Mouse (Mus musculus): ENCODE measurements around the gene Shisa5.

Shisa5 gene

GRCm38 (mm10) chr9:109038086-109038895 is at the start of gene Shisa5:
Gene Shisa5 (plus strand): TSS chr9:109038565.
- DNase-seq (ENCODE audit: low read depth, low spot score) = peak; percentile 88

- DNase-seq (ENCODE audit: low read depth, low spot score) = no peak
Observed at GRCm38 (mm10) chr9:108989802-108990461, 48.4 kb upstream of the Shisa5 start.

- no peak for DNase-seq (ENCODE audit: low read depth, low spot score)
Observed at GRCm38 (mm10) chr9:108990462-108990820, 47.9 kb upstream of the Shisa5 start.

GRCm38 (mm10) chr9:108991428-108992084 is 46.8 kb upstream of the Shisa5 start, which contains the start of gene Pfkfb4:
Gene Pfkfb4 (plus strand): TSS chr9:108991778.
- peak; percentile 100 for DNase-seq (ENCODE audit: low read depth, low spot score)

GRCm38 (mm10) chr9:108992085-108992469 is 46.3 kb upstream of the Shisa5 start:
- DNase-seq (ENCODE audit: low read depth, low spot score) = no peak

GRCm38 (mm10) chr9:108992620-108993361 is 45.6 kb upstream of the Shisa5 start:
- no peak for DNase-seq (ENCODE audit: low read depth, low spot score)

- no peak for DNase-seq (ENCODE audit: low read depth, low spot score)
Observed at GRCm38 (mm10) chr9:108996411-108996810, 42.0 kb upstream of the Shisa5 start.

GRCm38 (mm10) chr9:108998287-108999166 is 39.8 kb upstream of the Shisa5 start:
- DNase-seq (ENCODE audit: low read depth, low spot score) = peak; percentile 35

- no peak for DNase-seq (ENCODE audit: low read depth, low spot score)
Observed at GRCm38 (mm10) chr9:108999167-108999526, 39.2 kb upstream of the Shisa5 start.

GRCm38 (mm10) chr9:109000726-109001125 is 37.6 kb upstream of the Shisa5 start:
- DNase-seq (ENCODE audit: low read depth, low spot score) = peak; percentile 83

GRCm38 (mm10) chr9:109003201-109003600 is 35.2 kb upstream of the Shisa5 start:
- DNase-seq (ENCODE audit: low read depth, low spot score) = peak; percentile 57

GRCm38 (mm10) chr9:109007025-109007780 is 31.2 kb upstream of the Shisa5 start:
- DNase-seq (ENCODE audit: low read depth, low spot score) = no peak

GRCm38 (mm10) chr9:109008081-109008480 is 30.3 kb upstream of the Shisa5 start:
- no peak for DNase-seq (ENCODE audit: low read depth, low spot score)

- DNase-seq (ENCODE audit: low read depth, low spot score) = no peak
Observed at GRCm38 (mm10) chr9:109008994-109009635, 29.2 kb upstream of the Shisa5 start.

GRCm38 (mm10) chr9:109009636-109010315 is 28.6 kb upstream of the Shisa5 start:
- peak; percentile 14 for DNase-seq (ENCODE audit: low read depth, low spot score)

GRCm38 (mm10) chr9:109010316-109010690 is 28.1 kb upstream of the Shisa5 start:
- no peak for DNase-seq (ENCODE audit: low read depth, low spot score)

GRCm38 (mm10) chr9:109015397-109015796 is 23.0 kb upstream of the Shisa5 start:
- DNase-seq (ENCODE audit: low read depth, low spot score) = no peak

- no peak for DNase-seq (ENCODE audit: low read depth, low spot score)
Observed at GRCm38 (mm10) chr9:109016973-109017604, 21.3 kb upstream of the Shisa5 start.

- no peak for DNase-seq (ENCODE audit: low read depth, low spot score)
Observed at GRCm38 (mm10) chr9:109021428-109021827, 16.9 kb upstream of the Shisa5 start.
